Mouse (Mus musculus) spleen, postnatal 0 days (tissue): Measurements from ENCODE around the gene Macc1. TPM values are rescaled to one million over a fixed set of nuclear protein-coding genes. Genes with fewer than 3 reads are reported as not detected.

ENCODE experiments used
- polyA plus RNA-seq: library from polyadenylated mRNA; unstranded; fragments of >200 nt; fragmentation: Nextera tagmentation; extraction: Ambion mirVana; gene quantifications from 2 replicates; pipeline ENCODE4 v1.2.1, GENCODE M21; 2015

The Macc1 gene
- polyA plus RNA-seq, result not detected in 2 replicates

GRCm38 (mm10) chr12:119313970-119314369, at the start of gene Macc1:
Gene Macc1, plus strand, starts transcription at chr12:119314270.

Other genes with a start within 250 kb of the Macc1 start
- 0.32 and 0.47 TPM in 2 replicates for gene Itgb8, start 75.5 kb upstream of the Macc1 start, polyA plus RNA-seq